Mouse (Mus musculus) neural tube, embryonic 14.5 days (tissue): Measurements from ENCODE around the gene Mxi1. TPM values are rescaled to one million over a fixed set of nuclear protein-coding genes. Genes with fewer than 3 reads are reported as not detected.

Experiments used
- ATAC-seq: fragments of 200-750 bp; cut with Nextera tagmentation; 2 replicates; pipeline ENCODE4 v1.8.0; 2017; ENCODE audit warnings: low read depth, mild to moderate bottlenecking, moderate TSS enrichment, moderate library complexity
- H3K27ac ChIP-seq: fragments of 300-500 bp; sonication (generic); 2 replicates; pipeline ENCODE4 v1.5.1; 2014; ENCODE audit warnings: low read depth, mild to moderate bottlenecking, control low read depth, low read length, moderate library complexity, mixed read lengths
- H3K27me3 ChIP-seq: fragments of 300-500 bp; sonication (generic); 2 replicates; pipeline ENCODE4 v1.6.1; 2014; ENCODE audit warnings: low read length; ENCODE audit not compliant: control insufficient read depth, insufficient read depth
- H3K36me3 ChIP-seq: fragments of 300-500 bp; sonication (generic); 2 replicates; pipeline ENCODE4 v1.6.1; 2014; ENCODE audit warnings: low read length, mixed read lengths; ENCODE audit not compliant: control insufficient read depth, insufficient read depth
- H3K4me1 ChIP-seq: fragments of 300-500 bp; sonication (generic); 2 replicates; pipeline ENCODE4 v1.6.1; 2014; ENCODE audit warnings: low read length; ENCODE audit not compliant: control insufficient read depth, insufficient read depth
- H3K4me2 ChIP-seq: fragments of 300-500 bp; sonication (generic); 2 replicates; pipeline ENCODE4 v1.6.1; 2014; ENCODE audit warnings: mild to moderate bottlenecking, low read depth, low read length, control low read depth
- H3K4me3 ChIP-seq: fragments of 300-500 bp; sonication (generic); 2 replicates; pipeline ENCODE4 v1.5.1; 2014; ENCODE audit warnings: low read depth, low read length, control low read depth, mixed read lengths
- H3K9ac ChIP-seq: fragments of 300-500 bp; sonication (generic); replicated peaks from 2 replicates; pipeline ENCODE4 v1.6.1; 2014; ENCODE audit warnings: low read depth, mild to moderate bottlenecking, control low read depth, low read length, mixed read lengths
- H3K9me3 ChIP-seq: fragments of 300-500 bp; sonication (generic); 2 replicates; pipeline ENCODE4 v1.6.1; 2016; ENCODE audit warnings: low read length; ENCODE audit not compliant: control insufficient read depth
- WGBS: fragments of 180-500 bp; shearing (Covaris S2); extraction: QIAGEN DNeasy Blood & Tissue Kit; methylation state at CpG from one replicate; pipeline ENCODE4 v1.1.7; 2014; 5-methylcytosine and 5-hydroxymethylcytosine counted together
- polyA plus RNA-seq: library from polyadenylated mRNA; unstranded; fragments of >200 nt; fragmentation: Nextera tagmentation; extraction: Ambion mirVana; gene quantifications from 2 replicates; pipeline ENCODE4 v1.2.1, GENCODE M21; 2014

Gene Mxi1
- polyA plus RNA-seq, 1 experiment from 2014 or later, result 41.8 TPM

- no peaks in the 10 kb centered on the region for H3K4me1 ChIP-seq
- ATAC-seq, result no peak
- no peaks in the 10 kb centered on the region for H3K27me3 ChIP-seq
- 78% methylated on average over 23 of the region's 23 CpGs for WGBS
- H3K36me3 ChIP-seq, result no peaks in the 10 kb centered on the region
- no peak overlapping the region for H3K4me3 ChIP-seq
- H3K4me2 ChIP-seq, result no peak overlapping the region
- H3K9me3 ChIP-seq, result no peaks in the 10 kb centered on the region
- no peak overlapping the region for H3K27ac ChIP-seq
- no peak overlapping the region for H3K9ac ChIP-seq
Measured at GRCm38 (mm10) chr19:53296331-53297254, 13.7 kb upstream of the Mxi1 start.

- no peak for ATAC-seq
- no peaks in the 10 kb centered on the region for H3K4me1 ChIP-seq
- no peaks in the 10 kb centered on the region for H3K36me3 ChIP-seq
- no peak overlapping the region for H3K9ac ChIP-seq
- H3K27me3 ChIP-seq, result no peaks in the 10 kb centered on the region
- H3K9me3 ChIP-seq, result no peaks in the 10 kb centered on the region
- no peak overlapping the region for H3K4me3 ChIP-seq
- WGBS, result 57% methylated on average over 17 of the region's 17 CpGs
- H3K4me2 ChIP-seq, result no peak overlapping the region
- H3K27ac ChIP-seq, result no peak overlapping the region
Measured at GRCm38 (mm10) chr19:53299156-53299828, 11.0 kb upstream of the Mxi1 start.

- Histone ChIP-seq H3K36me3 (no peaks in the 10 kb centered on the region), H3K27me3 (no peaks in the 10 kb centered on the region), H3K4me2 (no peak overlapping the region), H3K9me3 (no peaks in the 10 kb centered on the region), H3K27ac (no peak overlapping the region), H3K4me3 (no peak overlapping the region), H3K4me1 (no peaks in the 10 kb centered on the region), H3K9ac (no peak overlapping the region)
- no peak for ATAC-seq
- WGBS, result 89% methylated on average over 4 of the region's 4 CpGs
Measured at GRCm38 (mm10) chr19:53299829-53300181, 10.5 kb upstream of the Mxi1 start.

GRCm38 (mm10) chr19:53303382-53303781, 6.9 kb upstream of the Mxi1 start:
- H3K4me3 ChIP-seq, result no peak overlapping the region
- no peak overlapping the region for H3K4me2 ChIP-seq
- no peak overlapping the region for H3K27ac ChIP-seq
- H3K9me3 ChIP-seq, result no peaks in the 10 kb centered on the region
- WGBS, result 94% methylated on average over 7 of the region's 7 CpGs
- no peaks in the 10 kb centered on the region for H3K36me3 ChIP-seq
- ATAC-seq, result no peak
- no peaks in the 10 kb centered on the region for H3K27me3 ChIP-seq
- H3K9ac ChIP-seq, result no peak overlapping the region
- no peaks in the 10 kb centered on the region for H3K4me1 ChIP-seq

DNA sequence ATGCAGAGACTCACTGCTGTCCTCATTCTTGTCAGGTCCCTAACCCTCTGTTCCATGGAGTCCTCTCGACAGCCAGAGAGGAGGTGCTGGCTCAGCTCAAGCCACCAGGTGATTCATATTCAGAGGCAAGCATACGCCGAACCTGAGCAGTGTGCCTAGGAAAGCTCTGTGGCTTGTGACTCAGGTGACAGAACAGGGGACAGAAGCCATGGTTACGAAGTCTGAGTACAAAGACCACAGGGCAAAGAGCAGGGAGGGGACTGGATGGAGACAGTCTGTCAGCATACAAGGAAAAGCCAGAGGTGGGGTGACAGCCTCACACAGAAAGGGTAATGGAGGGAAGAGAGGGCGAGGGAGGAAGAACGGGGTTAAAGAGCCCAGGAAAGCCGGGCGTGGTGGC, 4.7 kb upstream of the Mxi1 start:
- no peak overlapping the region for H3K27ac ChIP-seq
- WGBS, result 87% methylated on average over 8 of the region's 8 CpGs
- no peaks in the 10 kb centered on the region for H3K36me3 ChIP-seq
- no peak overlapping the region for H3K4me2 ChIP-seq
- no peak for ATAC-seq
- no peak overlapping the region for H3K4me3 ChIP-seq
- no peak overlapping the region for H3K9ac ChIP-seq
- no peaks in the 10 kb centered on the region for H3K27me3 ChIP-seq
- no peaks in the 10 kb centered on the region for H3K9me3 ChIP-seq
- no peaks in the 10 kb centered on the region for H3K4me1 ChIP-seq

DNA sequence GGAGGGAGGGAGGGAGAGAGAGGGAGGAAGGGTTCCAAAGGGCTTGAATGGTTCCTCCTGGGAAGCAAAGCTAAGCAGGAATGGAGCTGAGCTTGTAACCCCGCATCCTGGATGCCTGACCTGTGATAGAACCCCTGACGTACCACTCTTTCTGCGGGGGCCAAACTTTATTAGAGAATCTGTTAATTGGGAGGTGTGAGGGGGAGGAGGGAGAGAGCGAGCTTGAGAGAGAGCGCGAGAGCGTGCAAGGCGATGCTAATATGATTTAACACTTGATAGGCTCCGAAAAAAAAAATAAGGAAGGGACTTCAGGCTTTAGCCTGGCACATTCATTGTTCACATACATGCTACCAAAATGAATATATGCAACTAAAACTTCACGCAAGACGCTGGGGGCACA, 3.6 kb upstream of the Mxi1 start:
- 20% methylated on average over 11 of the region's 11 CpGs for WGBS
- H3K4me1 ChIP-seq, result no peaks in the 10 kb centered on the region
- no peak overlapping the region for H3K4me2 ChIP-seq
- no peaks in the 10 kb centered on the region for H3K9me3 ChIP-seq
- ATAC-seq, result no peak
- no peaks in the 10 kb centered on the region for H3K27me3 ChIP-seq
- no peaks in the 10 kb centered on the region for H3K36me3 ChIP-seq
- no peak overlapping the region for H3K27ac ChIP-seq
- H3K9ac ChIP-seq, result no peak overlapping the region
- H3K4me3 ChIP-seq, result no peak overlapping the region

DNA sequence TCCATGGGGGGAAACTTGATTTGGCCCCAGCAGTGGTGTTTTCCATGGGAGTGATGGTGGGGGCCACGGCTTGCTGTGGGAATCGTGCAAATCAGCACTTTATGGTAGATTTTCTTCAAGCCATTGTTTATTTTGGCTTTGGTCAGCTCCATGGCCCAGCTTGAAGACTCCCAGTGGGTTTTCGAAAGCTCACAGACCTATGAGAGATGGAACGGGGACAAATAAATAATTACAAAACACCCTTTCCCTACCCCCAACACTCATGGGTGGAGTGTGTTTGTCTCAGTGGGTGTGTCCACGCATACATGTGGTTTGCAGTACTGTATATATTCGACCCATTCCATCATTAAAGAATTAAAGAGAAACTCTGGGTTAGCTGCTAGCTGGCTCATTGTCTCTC, 3.1 kb upstream of the Mxi1 start:
- no peak for ATAC-seq
- Histone ChIP-seq H3K27ac (no peak overlapping the region), H3K36me3 (no peaks in the 10 kb centered on the region), H3K4me3 (no peak overlapping the region), H3K4me2 (no peak overlapping the region), H3K27me3 (no peaks in the 10 kb centered on the region), H3K9me3 (no peaks in the 10 kb centered on the region), H3K9ac (no peak overlapping the region), H3K4me1 (no peaks in the 10 kb centered on the region)
- WGBS, result 48% methylated on average over 6 of the region's 6 CpGs

GRCm38 (mm10) chr19:53309631-53310030, 687 bp upstream of the Mxi1 start:
- WGBS, result 16% methylated on average over 4 of the region's 4 CpGs
- no peak overlapping the region for H3K4me3 ChIP-seq

More at GRCm38 (mm10) chr19:53309631-53310030, 687 bp upstream of the Mxi1 start:
- H3K27me3 ChIP-seq, result no peaks in the 10 kb centered on the region
- H3K4me2 ChIP-seq, result peak overlapping the region; percentile 86; the same call in 1 of the 2 replicates
- H3K9me3 ChIP-seq, result no peaks in the 10 kb centered on the region
- H3K36me3 ChIP-seq, result no peaks in the 10 kb centered on the region
- no peak overlapping the region for H3K9ac ChIP-seq
- H3K4me1 ChIP-seq, result peaks cover 3% of the 10 kb centered on the region; the same call in 1 of the 2 replicates
- ATAC-seq, result no peak
- H3K27ac ChIP-seq, result no peak overlapping the region
